Mouse (Mus musculus) mesoderm, embryonic 11.5 days (tissue): ENCODE measurements around the gene Nop56.

ENCODE experiments used
- DNase-seq: peaks from one replicate; pipeline ENCODE4 v3.0.0-alpha.2; 2012; ENCODE audit warnings: low read depth, low spot score

The Nop56 gene

GRCm38 (mm10) chr2:130274149-130274861 lies at the start of gene Nop56:
Gene Nop56 (plus strand): TSS chr2:130274430.
- peak; percentile 99 for DNase-seq

GRCm38 (mm10) chr2:130246912-130247311 lies 27.3 kb upstream of the Nop56 start:
- DNase-seq = peak; percentile 52

GRCm38 (mm10) chr2:130248226-130248625 lies 26.0 kb upstream of the Nop56 start:
- DNase-seq = no peak

- DNase-seq = no peak
Observed at GRCm38 (mm10) chr2:130256762-130257161, 17.5 kb upstream of the Nop56 start.

GRCm38 (mm10) chr2:130260822-130261221 lies 13.4 kb upstream of the Nop56 start:
- DNase-seq = no peak

GRCm38 (mm10) chr2:130261914-130262313 lies 12.3 kb upstream of the Nop56 start:
- no peak for DNase-seq

DNA sequence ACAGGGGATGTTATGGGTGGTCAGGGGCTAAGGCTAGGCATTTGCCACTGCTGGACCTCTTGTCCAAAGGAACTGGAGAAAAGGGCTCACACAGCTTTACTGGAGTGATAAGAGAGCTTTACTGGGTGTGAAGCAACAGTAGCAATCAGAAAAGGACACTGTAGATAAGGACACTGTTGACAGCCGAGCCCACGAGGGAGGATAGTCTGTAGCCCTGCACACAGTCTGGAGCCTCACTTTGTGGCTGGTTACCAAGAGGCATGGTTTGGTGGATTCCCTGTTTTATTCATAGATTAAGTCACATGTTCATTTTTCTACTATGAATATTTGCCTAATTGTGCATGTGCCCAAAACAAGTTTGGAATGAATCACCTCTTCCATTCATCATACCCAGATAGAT lies 11.8 kb upstream of the Nop56 start:
- DNase-seq = no peak

- no peak for DNase-seq
Observed at GRCm38 (mm10) chr2:130265520-130265919, 8.7 kb upstream of the Nop56 start.

DNA sequence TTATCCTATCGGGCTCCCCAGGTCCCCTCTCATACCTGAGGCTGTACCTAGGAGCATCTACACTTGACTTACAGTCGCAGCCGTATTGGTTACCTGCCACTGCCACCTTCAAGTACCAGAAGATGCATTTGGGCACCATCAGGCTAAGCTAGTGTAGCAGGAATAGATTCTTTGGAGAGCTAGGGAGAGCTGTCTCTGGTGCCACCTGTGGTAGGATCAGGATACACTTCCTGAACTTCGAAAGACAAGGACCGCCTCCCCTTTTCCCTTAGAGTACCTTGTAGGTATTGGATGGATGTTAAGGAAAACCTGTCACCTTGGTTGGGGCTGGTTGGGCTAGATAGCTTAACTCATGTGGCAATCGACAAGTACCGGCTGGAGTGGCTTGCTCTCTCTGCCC lies 6.2 kb upstream of the Nop56 start:
- no peak for DNase-seq

- no peak for DNase-seq
Observed at GRCm38 (mm10) chr2:130273732-130274131, 498 bp upstream of the Nop56 start.

DNA sequence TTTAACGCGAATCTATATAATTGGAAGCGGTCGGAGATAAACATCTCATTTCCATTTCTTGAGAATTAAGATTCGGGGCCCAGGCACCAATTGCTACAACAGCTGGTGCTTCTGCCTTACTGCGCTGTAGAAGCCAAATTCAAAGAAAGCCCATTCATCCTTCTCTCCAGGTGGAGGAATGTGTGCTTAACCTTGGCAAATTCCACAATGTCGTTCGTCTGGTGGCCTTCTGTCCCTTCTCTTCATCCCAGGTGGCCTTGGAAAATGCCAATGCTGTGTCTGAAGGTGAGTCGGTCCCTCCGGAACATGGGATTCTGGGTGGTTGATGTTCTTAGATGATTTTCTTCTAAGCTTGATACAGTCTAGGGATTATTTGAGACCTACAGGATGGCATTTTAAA lies 632 bp downstream of the Nop56 start:
- DNase-seq = no peak

DNA sequence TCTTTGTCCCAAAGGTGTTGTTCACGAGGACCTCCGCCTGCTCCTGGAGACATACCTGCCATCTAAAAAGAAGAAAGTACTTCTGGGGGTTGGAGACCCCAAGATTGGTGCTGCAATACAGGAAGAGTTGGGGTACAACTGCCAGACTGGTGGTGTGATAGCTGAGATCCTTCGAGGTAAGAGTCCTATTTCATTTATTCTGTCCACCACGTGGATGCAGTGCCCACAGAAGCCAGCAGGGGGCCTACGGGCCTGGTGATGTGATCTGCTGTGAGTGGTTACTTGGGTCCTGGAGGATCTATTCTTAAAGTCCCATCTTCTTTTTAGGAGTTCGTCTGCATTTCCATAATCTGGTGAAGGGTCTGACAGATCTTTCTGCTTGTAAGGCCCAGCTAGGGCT lies 1.4 kb downstream of the Nop56 start:
- peak; percentile 82 for DNase-seq

DNA sequence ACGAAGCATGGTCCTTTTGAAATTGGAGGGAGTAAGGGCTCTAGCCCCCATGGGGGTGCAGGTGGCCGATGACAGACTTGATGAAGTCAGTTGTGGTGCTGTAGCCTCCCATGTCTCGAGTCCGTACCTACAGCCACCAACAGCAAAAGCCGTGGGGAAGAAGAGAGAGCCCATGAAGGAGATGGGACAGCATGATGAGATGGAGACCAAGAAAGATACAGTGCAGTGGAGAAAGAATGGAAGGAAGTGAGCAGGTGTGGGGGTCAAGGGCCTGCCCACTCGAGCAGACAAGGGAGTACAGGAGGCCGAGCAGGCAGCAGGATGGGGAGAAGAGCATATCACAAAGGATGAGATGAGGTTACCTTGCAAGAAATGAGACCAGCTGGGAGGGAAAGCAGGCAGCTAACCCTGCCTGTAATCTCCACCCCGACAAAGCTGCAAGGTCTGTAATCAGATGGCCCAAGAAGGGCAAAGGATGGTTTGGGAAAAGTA lies 5.4 kb downstream of the Nop56 start:
- no peak for DNase-seq

- no peak for DNase-seq
Observed at GRCm38 (mm10) chr2:130280224-130280623, 6.0 kb downstream of the Nop56 start.

DNA sequence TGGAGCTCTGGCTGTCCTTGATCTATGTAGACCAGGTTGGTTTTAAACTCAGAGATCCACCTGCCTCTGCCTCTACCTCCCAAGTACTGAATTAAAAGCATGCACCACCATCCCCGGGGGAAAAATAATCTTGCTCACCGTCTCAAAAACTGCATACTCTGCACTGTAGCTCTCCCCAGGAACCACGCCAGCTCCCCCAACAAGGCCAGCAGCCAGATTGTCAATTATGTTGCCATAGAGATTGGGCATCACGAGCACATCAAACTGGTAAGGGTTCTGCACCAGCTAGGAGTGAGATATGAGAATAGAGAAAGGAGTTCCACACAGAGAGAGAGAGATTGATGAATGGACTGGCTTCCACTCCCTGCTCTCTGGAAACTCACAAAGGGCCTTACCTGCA lies 6.6 kb downstream of the Nop56 start:
- no peak for DNase-seq

GRCm38 (mm10) chr2:130283854-130284654 lies 9.8 kb downstream of the Nop56 start, which contains the start of gene Idh3b:
Gene Idh3b (minus strand): TSS chr2:130284547.
- peak; percentile 86 for DNase-seq

DNA sequence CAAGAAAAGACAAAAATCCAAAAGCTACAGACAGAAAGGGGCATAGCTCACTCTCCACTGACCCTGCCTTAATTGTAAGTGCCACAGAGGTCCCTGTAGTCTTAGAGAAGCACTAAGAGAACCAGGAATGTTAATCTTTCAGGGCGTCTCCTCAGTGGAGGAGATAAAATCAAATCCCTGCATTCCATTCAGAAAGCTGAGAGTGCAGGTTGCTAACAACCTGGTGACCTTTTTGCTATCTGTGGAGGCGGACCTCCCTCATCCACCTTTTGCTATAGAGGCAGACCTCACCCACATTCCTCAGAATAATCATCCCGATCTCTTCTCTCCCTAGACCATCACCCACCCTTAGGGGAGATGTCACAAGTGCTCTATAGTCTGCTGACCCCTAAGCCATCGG lies 14.9 kb downstream of the Nop56 start:
- DNase-seq = no peak

DNA sequence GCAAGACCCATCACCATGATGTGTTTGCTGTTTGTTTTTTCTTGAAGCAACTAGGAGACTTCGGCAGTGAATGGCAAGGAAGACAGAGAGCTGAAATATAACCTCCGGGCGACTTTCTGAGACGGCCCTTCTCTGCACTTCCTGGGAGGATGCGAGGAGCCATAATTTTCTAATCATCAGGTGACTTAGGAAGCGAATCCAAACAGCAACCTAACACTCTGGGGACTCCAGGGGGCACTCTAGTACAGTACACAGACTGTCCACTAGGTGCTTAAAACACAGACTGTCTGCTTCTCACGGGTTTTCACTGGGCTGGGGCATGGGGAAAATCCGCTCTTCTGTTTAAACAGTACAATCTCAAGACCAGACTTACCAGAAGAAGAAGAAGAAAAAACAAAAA lies 17.2 kb downstream of the Nop56 start:
- peak; percentile 80 for DNase-seq

GRCm38 (mm10) chr2:130293009-130293408 lies 18.8 kb downstream of the Nop56 start:
- no peak for DNase-seq

DNA sequence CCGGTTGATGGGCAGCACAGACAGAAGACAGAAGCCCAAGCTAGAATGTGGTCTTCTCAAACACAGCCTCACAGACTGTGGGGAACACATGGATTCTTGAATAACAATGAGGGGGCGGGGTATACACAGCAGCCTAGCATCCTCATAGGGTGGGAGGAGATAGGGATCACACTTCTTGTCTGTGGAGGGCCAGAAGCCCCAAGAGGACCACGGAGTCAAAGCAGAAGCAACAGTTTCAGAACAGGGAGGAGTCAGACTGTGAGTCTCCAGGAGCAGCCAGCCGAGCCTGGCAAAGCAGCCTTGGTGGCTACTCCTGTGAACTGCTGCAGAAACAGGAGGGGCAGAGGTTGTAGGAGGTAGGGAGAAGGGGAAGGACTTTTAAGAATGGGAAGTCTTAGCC lies 19.3 kb downstream of the Nop56 start:
- peak; percentile 62 for DNase-seq

- no peak for DNase-seq
Observed at GRCm38 (mm10) chr2:130294218-130294935, 20.1 kb downstream of the Nop56 start.

DNA sequence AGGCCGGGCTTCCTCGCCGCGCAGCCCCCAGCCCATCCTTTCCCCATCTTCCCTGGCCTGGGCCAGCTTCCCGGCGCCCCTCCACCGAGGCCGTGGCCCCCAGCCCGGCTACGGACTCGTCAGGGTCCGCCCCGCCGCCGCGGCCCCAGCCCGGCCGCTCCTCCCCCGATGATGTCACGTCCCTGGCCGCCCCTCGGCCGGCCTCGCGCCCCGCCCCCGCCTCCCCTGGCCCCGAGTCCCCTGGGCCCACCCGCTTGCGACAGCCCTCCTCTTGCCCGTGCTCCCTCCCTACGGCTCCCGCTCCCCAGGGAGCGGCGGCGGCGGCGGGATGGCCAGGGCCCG lies 20.7 kb downstream of the Nop56 start, which contains the start of gene Ebf4:
TSS of gene Ebf4 (plus strand) at position 234 of the 342 bp plus-strand sequence.
- peak; percentile 69 for DNase-seq
